Mouse (Mus musculus) forebrain, embryonic 14.5 days (tissue): ENCODE measurements at regions not wholly inside any gene's neighbourhood (a gene's known extent, or its start where the extent isn't known, plus 50 kb on each side); places are given as distances from the start of the nearest gene placed in this dataset.

ENCODE experiments used
- ATAC-seq: fragments of 200-750 bp; cut with Nextera tagmentation; 2 replicates; pipeline ENCODE4 v1.8.0; 2017; ENCODE audit warnings: mild to moderate bottlenecking, moderate library complexity
- DNase-seq: peaks from one replicate; pipeline ENCODE4 v3.0.0-alpha.2; 2015; ENCODE audit warnings: low spot score
- H3K27ac ChIP-seq: fragments of 300-500 bp; sonication (generic); 2 replicates; pipeline ENCODE4 v1.5.1; 2014; ENCODE audit warnings: low read depth, mild to moderate bottlenecking, control low read depth, low read length, moderate library complexity
- H3K27me3 ChIP-seq: fragments of 300-500 bp; sonication (generic); replicated peaks from 2 replicates; pipeline ENCODE4 v1.6.1; 2014; ENCODE audit warnings: low read length, control low read depth, mixed read lengths; ENCODE audit not compliant: control insufficient read depth, insufficient read depth
- H3K36me3 ChIP-seq: fragments of 300-500 bp; sonication (generic); 2 replicates; pipeline ENCODE4 v1.6.1; 2014; ENCODE audit warnings: low read length, control low read depth; ENCODE audit not compliant: control insufficient read depth, insufficient read depth
- H3K4me1 ChIP-seq: fragments of 300-500 bp; sonication (generic); 2 replicates; pipeline ENCODE4 v1.6.1; 2014; ENCODE audit warnings: antibody characterized with exemption, low read length, control low read depth; ENCODE audit not compliant: control insufficient read depth, insufficient read depth
- H3K4me2 ChIP-seq: fragments of 300-500 bp; sonication (generic); 2 replicates; pipeline ENCODE4 v1.6.1; 2014; ENCODE audit warnings: mild to moderate bottlenecking, control low read depth, low read length
- H3K4me3 ChIP-seq: fragments of 300-500 bp; sonication (generic); 2 replicates; pipeline ENCODE4 v1.5.1; 2014; ENCODE audit warnings: low read depth, low read length, control low read depth
- H3K9ac ChIP-seq: fragments of 300-500 bp; sonication (generic); 2 replicates; pipeline ENCODE4 v1.6.1; 2014; ENCODE audit warnings: mild to moderate bottlenecking, low read length, control low read depth, moderate library complexity
- H3K9me3 ChIP-seq: fragments of 300-500 bp; sonication (generic); replicated peaks from 2 replicates; pipeline ENCODE4 v1.6.1; 2016; ENCODE audit warnings: low read length, control low read depth, mixed read lengths; ENCODE audit not compliant: control insufficient read depth
- WGBS: fragments of 180-500 bp; shearing (Covaris S2); extraction: QIAGEN DNeasy Blood & Tissue Kit; methylation state at CpG from one replicate; pipeline ENCODE4 v1.1.7; 2014; 5-methylcytosine and 5-hydroxymethylcytosine counted together

DNA sequence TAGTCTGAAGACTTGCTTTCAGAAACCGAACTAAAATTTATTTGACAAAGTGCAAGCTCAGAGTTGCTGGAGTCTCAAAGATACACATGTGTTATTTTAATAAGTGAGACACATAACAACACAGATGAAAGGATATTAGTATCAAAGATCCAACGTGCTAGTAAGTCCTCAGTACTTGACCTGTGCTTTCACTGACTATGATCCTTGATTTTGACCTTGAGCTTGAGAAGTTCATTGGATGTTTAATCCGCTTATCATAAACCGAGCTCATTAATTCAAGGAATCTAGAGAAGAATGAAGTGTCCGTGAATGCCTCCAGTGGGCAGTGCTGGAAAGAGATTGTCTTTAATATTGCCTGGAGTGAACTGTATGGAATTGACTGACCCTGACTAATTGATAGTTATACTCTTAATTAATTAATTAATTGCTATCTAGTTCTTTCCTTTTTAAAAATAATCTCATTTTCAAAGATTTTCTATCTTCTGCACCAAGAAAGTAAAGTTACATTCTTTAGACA, 729.6 kb upstream of the Gm597 start:
- Histone ChIP-seq H3K27ac (no peak overlapping the region), H3K4me3 (no peak overlapping the region), H3K36me3 (no peaks in the 10 kb centered on the region), H3K4me1 (no peaks in the 10 kb centered on the region; the same call in 1 of the 2 replicates), H3K9ac (no peak overlapping the region), H3K4me2 (no peak overlapping the region), H3K9me3 (no peaks in the 10 kb centered on the region), H3K27me3 (no peaks in the 10 kb centered on the region)
- peak; percentile 18; the same call in 1 of the 2 replicates for ATAC-seq
- 19% methylated on average over 5 of the region's 5 CpGs for WGBS
- peak; percentile 14 for DNase-seq
